Mouse (Mus musculus): Measurements from ENCODE around the gene Cdhr2. TPM values are rescaled to one million over a fixed set of nuclear protein-coding genes. Genes with fewer than 3 reads are reported as not detected.

Cdhr2 gene
- total RNA-seq (2021), result under 1 TPM; 0.34 to 0.51 TPM

DNA sequence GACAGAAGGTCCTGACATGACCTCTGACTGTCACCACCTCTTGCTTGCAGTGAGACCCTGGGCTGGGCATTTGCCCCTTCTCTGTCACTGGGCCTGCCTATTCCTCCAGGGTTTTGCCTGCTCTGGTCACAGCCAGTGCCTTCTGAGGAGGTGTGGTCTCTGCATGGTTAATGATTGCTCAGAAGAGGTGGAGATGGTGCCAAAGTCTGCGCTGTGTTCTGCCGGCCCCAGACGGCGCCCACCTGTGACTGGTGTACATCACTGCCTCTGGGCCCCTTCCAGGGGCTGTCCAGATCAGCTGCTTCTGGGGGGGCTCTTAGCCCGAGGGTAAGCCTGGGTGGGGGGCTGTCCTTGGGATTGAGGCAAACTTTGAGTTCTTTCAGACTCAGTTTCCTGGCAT lies at the start of gene Cdhr2:
Gene Cdhr2 (plus strand): TSS at position 219 of the 400 bp plus-strand sequence.
- intact Hi-C loops (cut with DNase I), result no loop called here
- DNase-seq (ENCODE audit: extremely low spot score in 1 of 2, low spot score in 2 of 2), result peak in 1 of 2 experiments; percentile 24

DNA sequence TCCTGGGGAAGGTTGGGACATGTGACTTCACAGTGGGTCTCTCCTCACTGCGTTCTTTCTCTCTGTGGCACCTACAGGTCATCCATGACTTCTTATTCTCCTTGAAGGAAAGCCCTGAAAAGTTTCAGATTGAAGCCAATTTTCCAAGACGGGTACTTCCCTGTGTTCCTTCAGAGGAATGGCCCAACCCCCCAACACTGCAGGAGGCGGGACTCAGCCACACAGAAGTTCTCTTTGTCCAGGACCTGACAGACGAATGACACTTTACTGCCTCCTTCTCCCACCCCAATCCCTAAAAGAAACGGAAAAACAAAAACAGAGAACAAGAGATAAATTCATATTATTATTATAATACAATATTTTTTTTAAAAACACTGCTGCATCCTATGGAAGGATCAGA lies 40.4 kb upstream of the Cdhr2 start:
- no peak for DNase-seq (ENCODE audit: extremely low spot score in 1 of 2, low spot score in 2 of 2)
- intact Hi-C loops (cut with DNase I), result no loop called here

DNA sequence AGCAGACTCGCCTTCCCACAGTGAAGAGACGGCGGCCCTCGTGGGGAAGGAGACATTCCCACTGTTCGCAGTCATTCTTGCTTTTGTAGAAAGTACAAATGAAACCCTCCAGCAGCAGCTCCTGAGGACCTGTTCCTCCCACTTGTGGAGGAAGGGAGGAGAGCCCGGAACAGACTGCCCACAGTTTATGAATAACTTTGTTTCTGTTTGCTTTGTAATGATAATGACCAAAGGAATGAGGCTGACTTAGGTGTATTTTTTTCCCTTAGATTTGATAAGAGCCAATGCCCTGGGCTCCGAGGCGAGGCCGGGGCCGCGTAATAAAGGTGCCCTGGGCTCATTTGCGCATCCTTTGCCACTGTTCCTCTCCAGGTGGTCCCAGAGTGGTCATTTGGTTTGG lies 39.9 kb upstream of the Cdhr2 start:
- intact Hi-C loops (cut with DNase I), result no loop called here
- DNase-seq (ENCODE audit: extremely low spot score in 1 of 2, low spot score in 2 of 2), result no peak

GRCm38 (mm10) chr13:54663999-54664398 lies 37.3 kb upstream of the Cdhr2 start:
- intact Hi-C loops (cut with DNase I), result no loop called here
- DNase-seq (ENCODE audit: extremely low spot score in 1 of 2, low spot score in 2 of 2), result no peak

GRCm38 (mm10) chr13:54664509-54664908 lies 36.8 kb upstream of the Cdhr2 start:
- no peak for DNase-seq (ENCODE audit: extremely low spot score in 1 of 2, low spot score in 2 of 2)
- intact Hi-C loops (cut with DNase I), result no loop called here

- DNase-seq (ENCODE audit: extremely low spot score in 1 of 2, low spot score in 2 of 2), result no peak
- intact Hi-C loops (cut with DNase I), result no loop called here
Measured at GRCm38 (mm10) chr13:54665062-54665461, 36.2 kb upstream of the Cdhr2 start.

- intact Hi-C loops (cut with DNase I), result no loop called here
- no peak for DNase-seq (ENCODE audit: extremely low spot score in 1 of 2, low spot score in 2 of 2)
Measured at GRCm38 (mm10) chr13:54670491-54670890, 30.8 kb upstream of the Cdhr2 start.

GRCm38 (mm10) chr13:54675895-54676590 lies 25.2 kb upstream of the Cdhr2 start:
- intact Hi-C loops (cut with DNase I), result no loop called here

GRCm38 (mm10) chr13:54678263-54678662 lies 23.0 kb upstream of the Cdhr2 start:
- no peak for DNase-seq (ENCODE audit: extremely low spot score in 1 of 2, low spot score in 2 of 2)
- intact Hi-C loops (cut with DNase I), result no loop called here

More at GRCm38 (mm10) chr13:54675895-54676590, 25.2 kb upstream of the Cdhr2 start:
- no peak for DNase-seq (ENCODE audit: extremely low spot score in 1 of 2, low spot score in 2 of 2)

GRCm38 (mm10) chr13:54680184-54680853 lies 20.9 kb upstream of the Cdhr2 start:
- DNase-seq (ENCODE audit: extremely low spot score in 1 of 2, low spot score in 2 of 2), result peak in 1 of 2 experiments; percentile 35
- intact Hi-C loops (cut with DNase I), result no loop called here

DNA sequence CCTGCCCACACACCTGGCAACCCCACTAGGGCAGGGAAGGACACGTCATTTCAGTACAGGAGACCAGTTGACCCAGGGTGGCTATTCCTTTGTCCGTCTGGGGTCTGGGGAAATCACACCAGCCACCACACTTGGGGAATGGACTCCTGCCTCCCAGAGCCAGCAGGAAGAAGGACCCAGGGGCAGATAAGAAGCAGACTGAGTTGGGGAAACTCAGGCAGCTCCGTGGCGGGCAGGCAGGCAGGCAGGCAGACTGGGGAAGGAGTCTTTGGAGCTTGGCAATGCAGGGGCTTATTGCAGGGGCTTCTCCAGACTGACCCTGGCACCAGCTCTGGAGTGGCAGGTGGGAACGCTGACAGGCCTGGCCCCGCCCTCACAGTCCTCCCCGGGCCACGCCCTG lies 20.0 kb upstream of the Cdhr2 start:
- intact Hi-C loops (cut with DNase I), result no loop called here
- peak in 1 of 2 experiments; percentile 12 for DNase-seq (ENCODE audit: extremely low spot score in 1 of 2, low spot score in 2 of 2)

GRCm38 (mm10) chr13:54683301-54683700 lies 18.0 kb upstream of the Cdhr2 start:
- intact Hi-C loops (cut with DNase I), result no loop called here
- peak in 1 of 2 experiments; percentile 31 for DNase-seq (ENCODE audit: extremely low spot score in 1 of 2, low spot score in 2 of 2)

GRCm38 (mm10) chr13:54684140-54684896 lies 16.9 kb upstream of the Cdhr2 start:
- peak in 1 of 2 experiments; percentile 27 for DNase-seq (ENCODE audit: extremely low spot score in 1 of 2, low spot score in 2 of 2)

GRCm38 (mm10) chr13:54685174-54685573 lies 16.1 kb upstream of the Cdhr2 start:
- intact Hi-C loops (cut with DNase I), result no loop called here
- DNase-seq (ENCODE audit: extremely low spot score in 1 of 2, low spot score in 2 of 2), result peak in 1 of 2 experiments; percentile 57

More at GRCm38 (mm10) chr13:54684140-54684896, 16.9 kb upstream of the Cdhr2 start:
- intact Hi-C loops (cut with DNase I), result no loop called here

DNA sequence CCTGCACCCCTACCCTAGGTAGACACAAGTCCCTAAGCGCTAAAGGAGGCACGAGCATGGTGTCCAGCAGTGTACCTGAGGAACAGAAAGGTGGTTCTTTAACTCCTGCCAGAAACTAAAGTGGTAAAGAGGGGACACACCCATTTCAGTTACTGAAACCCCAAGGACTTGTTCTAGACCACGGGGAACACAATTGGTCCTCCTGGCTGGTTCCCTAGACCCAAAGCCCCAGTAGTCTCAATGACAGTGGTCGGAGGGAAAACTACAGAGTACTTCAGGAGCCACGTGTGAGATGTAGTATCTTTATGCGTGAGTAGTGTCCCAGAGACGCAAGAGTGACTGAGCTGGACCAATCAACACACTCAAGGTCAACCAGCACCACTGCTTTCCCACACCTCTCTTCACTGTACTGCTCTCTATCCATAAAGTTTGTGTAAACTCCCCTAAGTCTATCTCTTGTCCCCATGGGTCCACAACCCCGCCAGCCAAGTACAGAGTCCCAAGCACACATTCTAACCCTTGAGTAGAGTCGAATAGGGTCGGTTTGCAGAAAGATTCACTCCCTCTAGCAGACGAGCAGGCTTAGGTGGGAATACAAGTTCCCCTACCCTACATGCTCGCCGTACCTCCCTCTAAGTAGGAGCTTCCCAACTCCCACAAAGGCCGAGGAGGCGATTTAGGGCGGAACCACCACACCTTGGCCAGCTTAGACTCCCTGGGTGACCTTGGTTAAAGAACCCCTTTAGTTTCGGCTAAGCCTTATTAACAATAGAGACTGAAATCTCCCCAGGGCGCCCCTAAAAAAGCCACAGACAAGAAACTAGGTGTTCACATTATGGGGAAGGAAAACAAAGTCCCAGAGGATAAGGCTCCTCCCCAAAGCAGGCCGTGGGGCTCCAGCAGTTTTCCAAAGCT lies 14.9 kb upstream of the Cdhr2 start:
- DNase-seq (ENCODE audit: extremely low spot score in 1 of 2, low spot score in 2 of 2), result peak in 1 of 2 experiments; percentile 22
- intact Hi-C loops (cut with DNase I), result no loop called here

GRCm38 (mm10) chr13:54687096-54687495 lies 14.2 kb upstream of the Cdhr2 start:
- intact Hi-C loops (cut with DNase I), result no loop called here

DNA sequence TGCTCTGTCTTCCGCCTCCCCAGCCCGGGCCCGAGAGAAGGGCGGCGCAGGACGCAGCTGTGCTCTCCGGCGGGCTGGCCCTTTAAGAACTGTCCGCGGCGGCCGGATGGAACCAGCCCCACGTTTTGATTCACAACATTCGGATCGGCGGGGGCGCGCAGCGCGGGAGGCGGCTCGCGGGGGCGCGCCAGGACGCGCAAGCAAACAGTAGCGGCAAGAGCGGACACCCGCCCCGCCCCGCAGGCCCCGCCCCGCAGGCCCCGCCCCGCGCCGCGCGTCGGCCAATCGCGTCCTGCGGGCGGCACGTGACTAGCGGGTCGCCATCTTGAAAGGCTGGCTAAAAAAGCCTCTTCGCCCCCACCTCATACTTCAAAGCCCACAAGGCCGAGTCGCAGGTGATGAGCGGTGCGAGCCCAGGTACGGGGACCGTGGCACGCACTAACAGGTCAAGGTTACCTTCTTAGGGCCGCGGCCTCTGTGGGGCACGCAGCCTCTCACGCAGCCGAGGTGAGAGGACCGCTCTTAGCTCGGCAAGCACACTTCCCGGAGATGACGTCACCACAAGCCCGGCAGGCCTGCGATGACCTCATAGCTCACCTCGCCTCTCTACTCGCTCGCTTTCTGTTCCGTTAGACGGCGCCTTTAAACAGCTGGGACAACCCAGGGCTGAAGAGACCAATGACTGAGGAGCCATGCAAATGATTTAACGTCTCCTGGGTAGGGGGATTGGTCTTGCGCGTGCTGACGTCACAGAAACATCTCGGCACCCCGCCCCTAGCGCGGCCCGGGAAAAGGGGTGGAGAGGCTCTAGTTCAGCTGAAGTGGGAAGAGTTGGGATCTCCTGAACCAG lies 13.5 kb upstream of the Cdhr2 start:
- peak; percentile 95 to 99 for DNase-seq (ENCODE audit: extremely low spot score in 1 of 2, low spot score in 2 of 2)
- intact Hi-C loops (cut with DNase I), result no loop called here

More at GRCm38 (mm10) chr13:54687096-54687495, 14.2 kb upstream of the Cdhr2 start:
- DNase-seq (ENCODE audit: extremely low spot score in 1 of 2, low spot score in 2 of 2), result peak; percentile 60 to 90
